Mouse (Mus musculus): ENCODE measurements around the gene Ptprr. TPM values are rescaled to one million over a fixed set of nuclear protein-coding genes. Genes with fewer than 3 reads are reported as not detected.

Gene Ptprr
- total RNA-seq, 2 experiments from 2014 or later: 17.0 TPM

DNA sequence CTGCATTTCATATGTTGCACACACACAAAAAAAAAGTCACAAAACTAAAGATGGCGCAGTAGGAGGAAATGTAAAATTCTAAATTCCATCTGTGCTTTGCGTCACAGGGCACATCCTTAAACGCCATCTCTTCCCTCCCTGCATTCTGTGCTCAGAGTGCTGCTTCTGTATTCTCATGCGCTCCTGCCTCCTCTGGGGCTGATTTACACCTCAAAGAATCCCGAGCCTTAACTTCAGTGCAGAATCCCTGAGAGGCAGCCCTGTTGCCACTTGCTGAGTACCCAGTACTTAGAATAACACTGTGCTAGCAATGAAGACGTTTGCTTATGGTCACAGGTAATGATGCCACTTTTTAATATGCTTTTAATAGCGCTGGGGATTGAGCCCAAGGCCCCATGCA lies 61.4 kb downstream of the Ptprr start:
- Histone ChIP-seq H3K4me3 (no peak overlapping the region), H3K27ac (no peak overlapping the region)
- no peak for DNase-seq (ENCODE audit: low spot score in 2 of 2)
- TF ChIP-seq CTCF (conservative IDR thresholded peaks at IDR 0.05): no peak

DNA sequence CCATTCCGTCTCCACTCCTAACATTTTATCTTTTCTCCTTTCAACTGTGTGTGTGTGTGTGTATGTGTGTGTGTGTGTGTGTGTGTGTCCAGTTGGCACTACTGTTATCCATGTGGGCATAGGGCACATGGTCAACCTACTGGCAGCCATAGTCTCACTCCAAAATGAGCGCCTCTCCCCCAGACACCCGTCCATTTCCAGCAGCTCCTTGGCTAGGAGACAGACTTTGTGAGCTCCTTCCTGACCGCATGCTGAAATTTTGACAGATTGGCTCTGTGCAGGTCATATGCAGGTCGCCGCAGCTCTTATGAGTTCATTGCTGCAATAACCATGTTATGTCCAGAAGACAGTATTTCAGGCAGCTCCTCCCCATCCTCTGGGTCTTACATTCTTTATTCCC lies 62.8 kb downstream of the Ptprr start:
- Histone ChIP-seq H3K27ac (no peak overlapping the region), H3K4me3 (no peak overlapping the region)
- TF ChIP-seq CTCF (conservative IDR thresholded peaks at IDR 0.05): no peak
- no peak for DNase-seq (ENCODE audit: low spot score in 2 of 2)

GRCm38 (mm10) chr10:116083965-116084364 lies 66.0 kb downstream of the Ptprr start:
- DNase-seq (ENCODE audit: low spot score in 2 of 2): no peak
- H3K4me3 ChIP-seq: no peak overlapping the region
- peak; percentile 79 for TF ChIP-seq CTCF (conservative IDR thresholded peaks at IDR 0.05)
- no peak overlapping the region for H3K27ac ChIP-seq

DNA sequence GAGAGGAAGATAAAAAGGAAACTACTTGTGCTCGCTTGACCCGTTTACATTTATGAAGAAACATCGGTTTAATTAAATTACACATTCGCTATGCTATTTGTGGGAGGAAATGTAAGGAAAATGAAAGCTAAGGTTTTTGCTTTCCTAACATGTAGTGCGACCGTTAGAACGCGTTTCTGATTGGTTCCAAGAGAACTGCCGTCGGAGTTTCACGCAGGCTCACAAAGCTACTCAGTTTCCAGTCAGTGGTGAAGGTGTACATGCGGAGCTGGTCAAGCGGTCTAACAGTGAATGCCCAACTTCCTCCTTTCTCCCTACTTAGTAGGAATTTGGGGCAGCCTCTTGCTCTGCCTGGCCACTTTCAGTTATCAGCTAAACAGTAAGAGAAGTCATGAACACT lies 78.5 kb downstream of the Ptprr start:
- no peak for DNase-seq (ENCODE audit: low spot score in 2 of 2)
- Histone ChIP-seq H3K4me3 (no peak overlapping the region), H3K27ac (no peak overlapping the region)
- no peak for TF ChIP-seq CTCF (conservative IDR thresholded peaks at IDR 0.05)

- H3K4me3 ChIP-seq: no peak overlapping the region
- TF ChIP-seq CTCF (conservative IDR thresholded peaks at IDR 0.05): no peak
- DNase-seq (ENCODE audit: low spot score in 2 of 2): no peak
- H3K27ac ChIP-seq: no peak overlapping the region
Measured at GRCm38 (mm10) chr10:116098470-116098869, 80.5 kb downstream of the Ptprr start.

DNA sequence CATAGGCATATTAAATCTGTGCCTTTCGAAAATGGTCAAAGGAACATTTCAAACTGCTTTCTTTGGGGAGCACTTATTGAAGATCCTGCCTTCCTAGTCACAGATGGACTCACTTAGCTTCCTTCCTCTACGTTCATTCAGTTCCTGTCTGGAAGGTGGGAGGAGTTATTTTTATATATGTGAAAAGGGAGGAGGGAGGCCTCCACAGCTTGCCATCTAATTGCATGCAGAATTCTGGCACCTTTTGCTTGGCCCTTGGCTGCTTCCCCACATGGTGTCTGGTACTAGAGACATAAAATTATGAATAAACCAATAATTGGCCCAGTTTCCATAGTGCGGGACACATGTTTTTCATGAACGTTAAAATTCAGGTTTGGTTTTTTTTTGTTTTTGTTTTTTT lies 90.2 kb downstream of the Ptprr start:
- DNase-seq (ENCODE audit: low spot score in 2 of 2): peak; percentile 51 to 54
- Histone ChIP-seq H3K27ac (no peak overlapping the region), H3K4me3 (no peak overlapping the region)
- no peak for TF ChIP-seq CTCF (conservative IDR thresholded peaks at IDR 0.05)

GRCm38 (mm10) chr10:116108730-116109129 lies 90.7 kb downstream of the Ptprr start:
- no peak for TF ChIP-seq CTCF (conservative IDR thresholded peaks at IDR 0.05)
- H3K27ac ChIP-seq: no peak overlapping the region
- H3K4me3 ChIP-seq: no peak overlapping the region
- DNase-seq (ENCODE audit: low spot score in 2 of 2): no peak

DNA sequence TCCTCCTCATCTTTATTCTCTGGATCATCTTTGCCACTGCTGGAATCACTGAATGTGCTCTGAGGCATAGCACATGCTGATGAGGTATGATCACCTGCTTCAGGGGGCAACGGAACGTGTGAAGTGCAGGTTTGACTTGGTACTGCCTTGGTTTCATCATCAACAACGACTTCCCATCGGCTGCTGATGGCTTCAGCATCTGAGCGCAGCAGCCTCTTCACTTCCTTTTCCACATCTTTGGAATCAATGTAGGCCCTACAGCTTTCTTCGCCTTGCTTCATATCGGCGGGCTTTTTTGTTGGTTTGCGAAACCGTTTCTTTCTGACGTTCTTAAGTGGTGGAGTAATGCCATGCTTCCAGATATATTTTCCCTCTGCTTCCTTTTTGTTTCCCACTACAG lies 94.9 kb downstream of the Ptprr start:
- TF ChIP-seq CTCF (conservative IDR thresholded peaks at IDR 0.05): no peak
- Histone ChIP-seq H3K27ac (no peak overlapping the region), H3K4me3 (no peak overlapping the region)
- DNase-seq (ENCODE audit: low spot score in 2 of 2): no peak

GRCm38 (mm10) chr10:116113867-116114474 lies 96.0 kb downstream of the Ptprr start, which contains the start of gene 4933416C03Rik:
Gene 4933416C03Rik, minus strand, starts transcription at chr10:116113917.
- no peak for DNase-seq (ENCODE audit: low spot score in 2 of 2)
- H3K4me3 ChIP-seq: no peak within 1 kb of the TSS
- no peak for TF ChIP-seq CTCF (conservative IDR thresholded peaks at IDR 0.05)
- no peak within 1 kb of the TSS for H3K27ac ChIP-seq

GRCm38 (mm10) chr10:116115881-116116677 lies 98.1 kb downstream of the Ptprr start:
- DNase-seq (ENCODE audit: low spot score in 2 of 2): no peak
- TF ChIP-seq CTCF (conservative IDR thresholded peaks at IDR 0.05): no peak
- Histone ChIP-seq H3K27ac (no peak overlapping the region), H3K4me3 (no peak overlapping the region)

- no peak overlapping the region for H3K4me3 ChIP-seq
- no peak for TF ChIP-seq CTCF (conservative IDR thresholded peaks at IDR 0.05)
- no peak overlapping the region for H3K27ac ChIP-seq
- DNase-seq (ENCODE audit: low spot score in 2 of 2): peak in 1 of 2 experiments; percentile 19
Measured at GRCm38 (mm10) chr10:116117060-116117459, 99.0 kb downstream of the Ptprr start.

DNA sequence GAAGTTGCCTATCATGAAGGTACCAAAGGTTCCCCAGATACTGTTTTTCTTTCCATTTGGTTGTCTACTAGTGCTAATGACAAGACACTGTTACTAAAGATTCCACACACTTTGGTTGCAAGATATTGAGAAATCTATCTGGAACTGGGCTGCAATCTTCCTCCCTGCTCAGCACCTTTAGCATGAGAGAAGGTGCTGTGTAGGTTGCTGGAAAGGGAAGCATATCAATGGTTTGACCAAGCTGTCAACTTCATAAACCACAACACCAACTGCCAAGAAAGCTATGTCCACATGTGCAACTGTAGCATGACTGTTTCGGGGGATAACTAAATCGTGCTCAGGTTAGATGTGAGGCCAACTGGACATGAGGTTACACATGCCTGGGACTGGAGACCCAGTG lies 103.5 kb downstream of the Ptprr start:
- H3K27ac ChIP-seq: no peak overlapping the region
- no peak for DNase-seq (ENCODE audit: low spot score in 2 of 2)
- no peak for TF ChIP-seq CTCF (conservative IDR thresholded peaks at IDR 0.05)
- H3K4me3 ChIP-seq: no peak overlapping the region

DNA sequence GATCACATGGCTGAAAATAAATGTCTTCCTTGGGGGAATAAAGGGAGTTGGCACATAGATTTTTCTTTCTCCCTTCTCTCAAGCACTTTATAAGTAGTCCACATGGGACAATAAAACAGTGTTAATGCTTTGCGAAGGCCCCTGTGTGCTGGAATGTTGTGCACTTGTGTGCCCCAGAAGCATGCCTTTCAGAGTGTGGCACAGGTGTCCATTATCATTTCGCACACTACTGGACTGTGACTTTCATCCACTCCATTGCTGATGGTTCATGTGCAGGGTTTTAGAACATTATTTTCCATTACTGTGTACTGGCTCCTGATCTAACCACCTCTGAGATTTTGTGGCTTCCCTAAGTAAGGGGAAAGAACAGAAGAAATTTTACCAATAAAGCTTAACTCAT lies 105.8 kb downstream of the Ptprr start:
- DNase-seq (ENCODE audit: low spot score in 2 of 2): no peak
- H3K27ac ChIP-seq: no peak overlapping the region
- TF ChIP-seq CTCF (conservative IDR thresholded peaks at IDR 0.05): no peak

DNA sequence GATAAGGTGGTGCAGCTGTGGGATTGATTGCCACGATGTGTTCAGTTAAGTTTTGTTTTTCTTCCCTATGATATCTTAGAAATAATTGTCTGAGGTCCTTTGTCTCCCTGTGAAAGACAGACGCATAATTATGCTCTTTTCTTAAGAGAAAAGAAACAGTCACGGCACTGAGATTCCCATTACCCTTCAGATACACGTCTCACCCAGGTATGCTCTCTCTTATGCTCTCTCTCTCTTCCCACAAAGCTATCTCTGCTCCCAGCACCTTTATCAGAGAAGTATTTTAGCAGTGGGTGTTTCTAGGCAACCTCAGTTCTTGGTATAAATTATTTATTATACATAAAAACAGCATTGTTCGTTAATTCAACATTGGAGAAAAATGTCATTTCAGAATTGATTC lies 107.4 kb downstream of the Ptprr start:
- DNase-seq (ENCODE audit: low spot score in 2 of 2): no peak
- no peak overlapping the region for H3K27ac ChIP-seq
- no peak for TF ChIP-seq CTCF (conservative IDR thresholded peaks at IDR 0.05)
- no peak overlapping the region for H3K4me3 ChIP-seq

More for the DNA sequence above, 105.8 kb downstream of the Ptprr start:
- H3K4me3 ChIP-seq: no peak overlapping the region

Data from layer of hippocampus, adult 2 months (tissue).